Mouse (Mus musculus) ZHBTc4 (cell line): Measurements from ENCODE around the gene Wdfy2.

Experiments used
- DNase-seq: peaks from one replicate; pipeline ENCODE4 v3.0.0-alpha.2; 2011; ENCODE audit warnings: low read depth, low spot score

Gene Wdfy2

GRCm38 (mm10) chr14:62842976-62843375 is 5.5 kb downstream of the Wdfy2 start:
- DNase-seq = no peak

- no peak for DNase-seq
Observed at GRCm38 (mm10) chr14:62844226-62844625, 6.7 kb downstream of the Wdfy2 start.

GRCm38 (mm10) chr14:62845011-62845840 is 7.7 kb downstream of the Wdfy2 start:
- DNase-seq = no peak

- no peak for DNase-seq
Observed at GRCm38 (mm10) chr14:62850980-62851379, 13.5 kb downstream of the Wdfy2 start.

GRCm38 (mm10) chr14:62852840-62853239 is 15.4 kb downstream of the Wdfy2 start:
- no peak for DNase-seq

GRCm38 (mm10) chr14:62855077-62855835 is 17.8 kb downstream of the Wdfy2 start:
- DNase-seq = no peak

GRCm38 (mm10) chr14:62855863-62856262 is 18.4 kb downstream of the Wdfy2 start:
- no peak for DNase-seq

GRCm38 (mm10) chr14:62856490-62856889 is 19.0 kb downstream of the Wdfy2 start:
- no peak for DNase-seq

- DNase-seq = no peak
Observed at GRCm38 (mm10) chr14:62857879-62858278, 20.4 kb downstream of the Wdfy2 start.

GRCm38 (mm10) chr14:62858311-62858710 is 20.8 kb downstream of the Wdfy2 start:
- no peak for DNase-seq

GRCm38 (mm10) chr14:62862564-62862963 is 25.1 kb downstream of the Wdfy2 start:
- no peak for DNase-seq

- no peak for DNase-seq
Observed at GRCm38 (mm10) chr14:62864254-62864653, 26.8 kb downstream of the Wdfy2 start.

GRCm38 (mm10) chr14:62865405-62865804 is 27.9 kb downstream of the Wdfy2 start:
- DNase-seq = no peak

- no peak for DNase-seq
Observed at GRCm38 (mm10) chr14:62867069-62867468, 29.6 kb downstream of the Wdfy2 start.

- peak; percentile 3 for DNase-seq
Observed at GRCm38 (mm10) chr14:62867576-62867975, 30.1 kb downstream of the Wdfy2 start.

- DNase-seq = no peak
Observed at GRCm38 (mm10) chr14:62868254-62868653, 30.8 kb downstream of the Wdfy2 start.

GRCm38 (mm10) chr14:62870238-62870638 is 32.8 kb downstream of the Wdfy2 start:
- DNase-seq = no peak

- no peak for DNase-seq
Observed at GRCm38 (mm10) chr14:62871431-62871830, 34.0 kb downstream of the Wdfy2 start.

GRCm38 (mm10) chr14:62871932-62872331 is 34.5 kb downstream of the Wdfy2 start:
- peak; percentile 18 for DNase-seq

GRCm38 (mm10) chr14:62873820-62874219 is 36.3 kb downstream of the Wdfy2 start:
- no peak for DNase-seq

GRCm38 (mm10) chr14:62874348-62874747 is 36.9 kb downstream of the Wdfy2 start:
- DNase-seq = no peak

GRCm38 (mm10) chr14:62878076-62878475 is 40.6 kb downstream of the Wdfy2 start:
- no peak for DNase-seq
